Mouse (Mus musculus): ENCODE results near the gene Cacna2d2.

Cacna2d2 gene

GRCm38 (mm10) chr9:107462907-107463306 is 63.5 kb downstream of the Cacna2d2 start:
- DNase-seq (ENCODE audit: low spot score) = no peak

GRCm38 (mm10) chr9:107463509-107463908 is 64.1 kb downstream of the Cacna2d2 start:
- DNase-seq (ENCODE audit: low spot score) = peak; percentile 65

- no peak for DNase-seq (ENCODE audit: low spot score)
Observed at GRCm38 (mm10) chr9:107464130-107464529, 64.7 kb downstream of the Cacna2d2 start.

GRCm38 (mm10) chr9:107465657-107466056 is 66.2 kb downstream of the Cacna2d2 start:
- peak; percentile 19 for DNase-seq (ENCODE audit: low spot score)

GRCm38 (mm10) chr9:107469213-107469795 is 69.9 kb downstream of the Cacna2d2 start:
- DNase-seq (ENCODE audit: low spot score) = peak; percentile 34

- peak; percentile 28 for DNase-seq (ENCODE audit: low spot score)
Observed at GRCm38 (mm10) chr9:107470427-107470826, 71.0 kb downstream of the Cacna2d2 start.

- DNase-seq (ENCODE audit: low spot score) = no peak
Observed at GRCm38 (mm10) chr9:107474016-107474415, 74.6 kb downstream of the Cacna2d2 start.

- DNase-seq (ENCODE audit: low spot score) = no peak
Observed at GRCm38 (mm10) chr9:107478979-107479378, 79.6 kb downstream of the Cacna2d2 start.

GRCm38 (mm10) chr9:107479593-107479992 is 80.2 kb downstream of the Cacna2d2 start:
- DNase-seq (ENCODE audit: low spot score) = no peak

- DNase-seq (ENCODE audit: low spot score) = no peak
Observed at GRCm38 (mm10) chr9:107480477-107481069, 81.2 kb downstream of the Cacna2d2 start.

- no peak for DNase-seq (ENCODE audit: low spot score)
Observed at GRCm38 (mm10) chr9:107481340-107481739, 81.9 kb downstream of the Cacna2d2 start.

GRCm38 (mm10) chr9:107482004-107482403 is 82.6 kb downstream of the Cacna2d2 start:
- DNase-seq (ENCODE audit: low spot score) = no peak

- DNase-seq (ENCODE audit: low spot score) = no peak
Observed at GRCm38 (mm10) chr9:107482770-107483169, 83.4 kb downstream of the Cacna2d2 start.

GRCm38 (mm10) chr9:107483714-107484113 is 84.3 kb downstream of the Cacna2d2 start:
- no peak for DNase-seq (ENCODE audit: low spot score)

- no peak for DNase-seq (ENCODE audit: low spot score)
Observed at GRCm38 (mm10) chr9:107484302-107484701, 84.9 kb downstream of the Cacna2d2 start.

- DNase-seq (ENCODE audit: low spot score) = no peak
Observed at GRCm38 (mm10) chr9:107484766-107485165, 85.4 kb downstream of the Cacna2d2 start.

GRCm38 (mm10) chr9:107486086-107486485 is 86.7 kb downstream of the Cacna2d2 start:
- no peak for DNase-seq (ENCODE audit: low spot score)

GRCm38 (mm10) chr9:107486507-107487225 is 87.3 kb downstream of the Cacna2d2 start:
- DNase-seq (ENCODE audit: low spot score) = no peak

- no peak for DNase-seq (ENCODE audit: low spot score)
Observed at GRCm38 (mm10) chr9:107490146-107490545, 90.7 kb downstream of the Cacna2d2 start.

- DNase-seq (ENCODE audit: low spot score) = no peak
Observed at GRCm38 (mm10) chr9:107490625-107491024, 91.2 kb downstream of the Cacna2d2 start.

- no peak for DNase-seq (ENCODE audit: low spot score)
Observed at GRCm38 (mm10) chr9:107493511-107493910, 94.1 kb downstream of the Cacna2d2 start.

GRCm38 (mm10) chr9:107494238-107494637 is 94.8 kb downstream of the Cacna2d2 start:
- DNase-seq (ENCODE audit: low spot score) = no peak

GRCm38 (mm10) chr9:107496359-107496758 is 96.9 kb downstream of the Cacna2d2 start:
- no peak for DNase-seq (ENCODE audit: low spot score)

All from MN1 (cell line).